Comparison of ENCODE assay signal across 8 mouse cellular contexts in the genomic region with DNA sequence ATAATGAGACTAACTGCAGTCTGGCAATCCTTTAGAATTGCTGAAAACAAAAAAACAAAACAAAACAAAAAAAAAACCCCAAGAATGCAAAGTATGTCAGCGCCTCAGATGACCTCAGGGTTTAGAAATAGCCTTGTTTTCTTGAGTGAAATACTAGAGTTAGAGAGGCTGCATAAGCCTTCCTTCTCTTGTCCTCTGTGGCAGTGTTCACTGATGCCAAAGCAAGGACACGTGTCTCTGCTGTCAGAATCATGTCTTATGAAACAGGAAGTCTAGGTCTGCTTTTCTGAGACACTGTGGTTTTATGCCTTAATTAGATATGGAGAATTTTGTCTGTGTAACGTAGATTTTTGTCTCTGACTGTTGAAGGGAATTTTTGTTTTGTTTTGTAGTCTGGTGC.
DNase-seq lines count a peak whose midpoint lies in the region; ATAC-seq and TF ChIP-seq lines count a peak whose summit lies in the region.

No protein-coding gene starts in this region.

- H3K9ac ChIP-seq in lung, postnatal 0 days (replicated peaks; ENCODE audit: low read depth) = no peak overlapping the region

- H3K9me3 ChIP-seq in lung, postnatal 0 days (ENCODE audit: low read length) = no peaks in the 10 kb centered on the region

- ATAC-seq in lung, postnatal 0 days = peak; percentile 56
- ATAC-seq in cerebellum, adult (ENCODE audit: insufficient number of reproducible peaks, low FRiP score, low TSS enrichment) = no peak

- H3K4me2 ChIP-seq in lung, postnatal 0 days (replicated peaks; ENCODE audit: low read depth, low read length) = no peak overlapping the region

- no peaks in the 10 kb centered on the region for H3K36me3 ChIP-seq in lung, postnatal 0 days (ENCODE audit: insufficient read depth, low read length)

- H3K4me3 ChIP-seq in lung, postnatal 0 days (ENCODE audit: low read depth, low read length) = no peak overlapping the region

- DNase-seq in heart, adult 18-20 months = peak; percentile 42 to 64
- DNase-seq in heart, postnatal 4 days = no peak
- peak; percentile 88 for DNase-seq in A20 (ENCODE audit: low read depth, low spot score)
- DNase-seq in T-cell, adult 2 months (ENCODE audit: low spot score) = peak; percentile 56
- peak; percentile 81 for DNase-seq in lung, postnatal 0 days (ENCODE audit: low spot score)
- no peak for DNase-seq in frontal cortex, postnatal 36 days (ENCODE audit: low spot score in 2 of 2)
- DNase-seq in left cerebral cortex, postnatal 36 days (ENCODE audit: low spot score in 2 of 2) = no peak

- no peak for TF ChIP-seq CTCF in lung, postnatal 0 days (IDR thresholded peaks at IDR 0.05)

- WGBS in lung, postnatal 0 days = 41% methylated on average over 3 of the region's 3 CpGs

- intact Hi-C loops in left cerebral cortex, postnatal 36 days (cut with DNase I) = no loop called here

- H3K27ac ChIP-seq in lung, postnatal 0 days (ENCODE audit: low read length) = no peak overlapping the region; the same call in 1 of the 2 replicates

- 0 out of 2 replicates have a peak, but pooled peaks cover 4% of the 10 kb centered on the region for H3K4me1 ChIP-seq in lung, postnatal 0 days (ENCODE audit: insufficient read depth, low read depth, low read length)

- TF ChIP-seq EP300 in lung, postnatal 0 days (IDR thresholded peaks at IDR 0.05) = no peak

- H3K27me3 ChIP-seq in lung, postnatal 0 days (replicated peaks; ENCODE audit: insufficient read depth, low read length) = no peaks in the 10 kb centered on the region

Comparison
In these comparisons a context has a peak if more than half of its experiments do, and no peak if none do; other contexts are left out.
1. DNase-seq: peak in heart, adult 18-20 months (2 of 2), A20 (single experiment), T-cell, adult 2 months (single experiment) and lung, postnatal 0 days (single experiment); none in heart, postnatal 4 days (single experiment), frontal cortex, postnatal 36 days (0 of 2) and left cerebral cortex, postnatal 36 days (0 of 2).